Mouse (Mus musculus): ENCODE data around the gene Galnt7.

DNA sequence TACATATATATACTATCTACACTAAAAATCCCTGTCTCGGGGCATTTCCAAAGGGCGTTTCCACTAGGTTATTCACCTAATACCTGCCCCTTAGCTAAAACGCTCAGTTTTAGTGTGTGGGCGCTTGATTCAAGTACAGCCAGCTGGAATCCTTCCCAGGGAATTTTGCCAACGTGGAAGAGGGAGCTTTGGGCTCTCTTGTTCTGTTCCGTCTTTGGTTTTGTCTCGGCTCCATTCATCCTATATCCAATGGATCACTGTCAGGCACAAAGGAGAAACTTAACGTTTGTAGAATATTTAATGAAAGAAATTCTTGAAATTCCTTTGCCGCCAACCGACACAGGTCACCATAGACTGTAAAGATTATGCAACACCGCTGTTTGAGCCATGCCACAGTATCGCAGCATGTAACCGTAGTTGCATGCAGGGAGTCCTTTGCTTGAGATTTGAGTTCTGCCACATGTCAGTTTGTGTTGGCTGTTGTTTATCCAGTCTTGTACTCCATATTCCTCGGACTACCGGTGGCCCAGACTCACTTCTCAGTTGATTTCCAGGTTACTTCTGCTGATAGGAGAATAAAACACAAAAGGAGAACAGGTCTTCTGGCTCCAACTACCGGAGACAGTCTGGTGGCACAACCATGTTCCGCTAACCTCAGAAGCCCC, 153.9 kb downstream of the Galnt7 start:
- no peak for TF ChIP-seq TAL1 (IDR thresholded peaks at IDR 0.05; ENCODE audit: low read length)
- no peak for TF ChIP-seq GATA1 (IDR thresholded peaks at IDR 0.05; ENCODE audit: low read length)

Data from erythroblast, embryonic 14.5 days (primary cell).